Mouse (Mus musculus) spleen, adult 2 months (tissue): ENCODE results near the gene Fem1a.

ENCODE experiments used
- CTCF ChIP-seq: fragments of 200-500 bp; IDR thresholded peaks from 2 replicates; pipeline ENCODE4 v1.5.1; 2011; ENCODE audit warnings: mild to moderate bottlenecking, inconsistent platforms; ENCODE audit not compliant: insufficient read depth, insufficient read length, insufficient replicate concordance; ENCODE audit errors: extremely low read depth
- POLR2A ChIP-seq: fragments of 200-500 bp; IDR thresholded peaks from 2 replicates; pipeline ENCODE4 v1.6.1; 2011; ENCODE audit warnings: low read depth, low read length, inconsistent platforms

DNA sequence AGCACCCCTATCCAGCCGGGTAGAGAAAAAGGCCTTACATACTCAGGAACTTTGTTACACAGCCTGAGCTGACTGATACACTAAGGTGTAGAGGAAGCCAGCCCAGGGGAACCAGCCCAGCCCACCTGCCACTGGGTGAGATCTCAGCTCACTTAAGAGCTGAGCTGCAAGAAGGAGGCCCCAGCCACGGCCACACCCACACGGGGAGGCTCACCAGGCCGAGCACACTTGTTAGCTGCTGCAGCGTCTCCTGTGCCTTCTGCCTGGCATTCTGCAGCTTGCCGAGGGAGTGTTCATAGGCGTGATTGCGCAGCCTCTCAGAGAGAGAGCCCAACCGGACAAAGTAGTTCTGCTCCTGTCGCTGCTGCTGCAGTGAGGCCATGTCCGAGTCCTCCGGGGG, 24.6 kb downstream of the Fem1a start:
- TF ChIP-seq CTCF (no peak), POLR2A (no peak)
